Comparison of ENCODE assay signal across 15 mouse cellular contexts in the genomic region with DNA sequence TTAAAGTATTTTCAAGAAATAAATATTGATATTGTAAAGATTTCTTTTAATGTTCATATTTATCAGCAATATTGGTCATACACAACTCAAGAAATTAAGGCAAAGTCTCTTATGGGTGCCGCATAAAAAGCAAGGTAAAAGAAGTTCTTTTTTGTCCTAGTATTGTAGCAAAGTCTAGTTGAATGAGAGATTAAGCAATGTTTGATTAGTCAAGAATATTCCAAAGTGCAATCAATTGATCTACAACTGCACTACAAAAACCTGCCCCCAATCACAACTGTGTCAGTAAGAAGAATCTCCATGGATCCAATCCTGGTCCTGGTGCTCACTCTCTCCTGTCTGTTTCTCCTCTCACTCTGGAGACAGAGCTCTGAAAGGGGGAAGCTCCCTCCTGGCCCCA. TPM values are rescaled to one million over a fixed set of nuclear protein-coding genes. Genes with fewer than 3 reads are reported as not detected.
A peak's percentile ranks its signal among the peaks of the same experiment; 100 is the strongest.
DNase-seq lines count a peak whose midpoint lies in the region; ATAC-seq and TF ChIP-seq lines count a peak whose summit lies in the region.
"Not testable (repeated sequence)": the region's sequence is repeated elsewhere in the genome, so short reads cannot be mapped to it uniquely, and the experiment has no call there.
"Had no signal": no experiment of that assay in that cellular context is flagged by ENCODE, and none has a peak within 500 bp of the region (broad histone marks: within the 10 kb centered on the region; RNA-seq: fewer than 3 reads in every experiment).

A gene (plus strand): TSS at position 285 of the 400 bp plus-strand sequence.

- H3K4me2 ChIP-seq in liver, postnatal 0 days (ENCODE audit: low read depth, low read length): not testable (repeated sequence)

- 42% methylated on average over 1 of the region's 1 CpGs for WGBS in liver, adult 2 months
- 63% methylated on average over 1 of the region's 1 CpGs for WGBS in liver, postnatal 0 days (ENCODE audit: insufficient replicate concordance)

- TF ChIP-seq CTCF in liver, adult 2 months (IDR thresholded peaks at IDR 0.05; ENCODE audit: low read depth, low read length); liver, postnatal 0 days (IDR thresholded peaks at IDR 0.05; ENCODE audit: low read depth): not testable (repeated sequence)

- not testable (repeated sequence) for H3K27ac ChIP-seq in liver, adult 2 months (replicated peaks; ENCODE audit: insufficient read depth, low read depth, low read length); liver, postnatal 0 days (ENCODE audit: low read depth)

- H3K36me3 ChIP-seq in liver, adult 2 months (ENCODE audit: control insufficient read depth, insufficient read depth, low read length); liver, postnatal 0 days (replicated peaks; ENCODE audit: insufficient read depth, low read length): not testable (repeated sequence)

- H3K9me3 ChIP-seq in liver, postnatal 0 days (ENCODE audit: low read length): not testable (repeated sequence)

- 0 out of 2 replicates have a peak, but pooled peaks have one; percentile 49 for ATAC-seq in liver, postnatal 0 days

- H3K79me2 ChIP-seq in liver, adult 2 months (ENCODE audit: control insufficient read depth, insufficient read depth, low read length): not testable (repeated sequence)

- TF ChIP-seq POLR2A in liver, adult 2 months (IDR thresholded peaks at IDR 0.05; ENCODE audit: extremely low read depth, insufficient read depth, low read length): not testable (repeated sequence)

- H3K4me3 ChIP-seq in liver, adult 2 months (ENCODE audit: insufficient read depth, low read depth, low read length): peak within 1 kb of the TSS; percentile 50
- H3K4me3 ChIP-seq in liver, postnatal 0 days (ENCODE audit: low read depth, low read length): not testable (repeated sequence)

- not testable (repeated sequence) for TF ChIP-seq EP300 in liver, postnatal 0 days (IDR thresholded peaks at IDR 0.05; ENCODE audit: low read depth)

- DNase-seq in adrenal gland, postnatal 10 days; adrenal gland, postnatal 14 days; liver, postnatal 0 days: not testable (repeated sequence)
- DNase-seq in liver, adult 2 months (ENCODE audit: extremely low read depth, low read depth, low spot score): peak; percentile 96

- not testable (repeated sequence) for H3K4me1 ChIP-seq in liver, adult 2 months (ENCODE audit: control insufficient read depth, insufficient read depth, low read length); liver, postnatal 0 days (ENCODE audit: insufficient read depth)

- H3K9ac ChIP-seq in liver, adult 2 months (ENCODE audit: low read depth, low read length); liver, postnatal 0 days (replicated peaks): not testable (repeated sequence)

- H3K27me3 ChIP-seq in liver, adult 2 months (ENCODE audit: control insufficient read depth, insufficient read depth, low read length); liver, postnatal 0 days (ENCODE audit: insufficient read depth, low read length): not testable (repeated sequence)

RNA-seq across cellular contexts. Expression of the gene that starts here (rescaled TPM):
- total RNA-seq in adrenal gland, postnatal 10 days (2021): 10 to 100 TPM; 19.4 to 32.3 TPM
- 1.5 and 25.5 TPM in 2 replicates for total RNA-seq in adrenal gland, postnatal 14 days (2021)
- total RNA-seq in liver, adult 2 months (2014; rRNA removed): 819 and 1,307 TPM in 2 replicates
- polyA plus RNA-seq in liver, adult 2 months (2012; rRNA removed): 391 and 435 TPM in 2 replicates
- polyA plus RNA-seq in liver, postnatal 0 days (2015; fragmentation: Nextera tagmentation; extraction: Ambion mirVana): 67.2 and 98.1 TPM in 2 replicates
- total RNA-seq: adrenal gland, postnatal 25 days; CH12.LX; ES-E14; G1E; MEL had no signal
- polyA plus RNA-seq: activated CD4-positive, CD25-positive, alpha-beta regulatory T cell, adult 4 months; brain, embryonic 14.5 days; C2C12; CD4-positive, CD25-positive, alpha-beta regulatory T cell, adult 4 months; cerebellum, adult 2 months; G1E; Patski had no signal

Comparison
In these comparisons a context has a peak if more than half of its experiments do, and no peak if none do; other contexts are left out.
1. RNA of the gene that starts here (total RNA-seq): 819 to 1,307 TPM in liver, adult 2 months; 19.4 to 32.3 TPM in adrenal gland, postnatal 10 days and 1.5 to 25.5 TPM in adrenal gland, postnatal 14 days; every median in the first group is over 10 times any median in the second.